Mouse (Mus musculus): Measurements from ENCODE around the gene Setd1b. TPM values are rescaled to one million over a fixed set of nuclear protein-coding genes. Genes with fewer than 3 reads are reported as not detected.
A peak's percentile ranks its signal among the peaks of the same experiment; 100 is the strongest.

Gene Setd1b
- polyA plus RNA-seq, 1 experiment from 2014 or later, result 10.9 TPM

- Histone ChIP-seq H3K9me3 (no peaks in the 10 kb centered on the region), H3K4me2 (no peak overlapping the region), H3K4me1 (replicated peaks) (no peaks in the 10 kb centered on the region), H3K27me3 (no peaks in the 10 kb centered on the region), H3K27ac (replicated peaks) (no peak overlapping the region), H3K4me3 (no peak overlapping the region), H3K9ac (no peak overlapping the region), H3K36me3 (peaks cover 77% of the 10 kb centered on the region)
- ATAC-seq (ENCODE audit: low FRiP score, low read depth), result no peak
- WGBS, result 90% methylated on average over 4 of the region's 4 CpGs
Measured at GRCm38 (mm10) chr5:123157972-123158371, 16.0 kb downstream of the Setd1b start.

- Histone ChIP-seq H3K4me2 (no peak overlapping the region), H3K27me3 (no peaks in the 10 kb centered on the region), H3K4me3 (no peak overlapping the region), H3K36me3 (peaks cover 82% of the 10 kb centered on the region), H3K4me1 (replicated peaks) (no peaks in the 10 kb centered on the region), H3K9ac (no peak overlapping the region), H3K27ac (replicated peaks) (no peak overlapping the region), H3K9me3 (no peaks in the 10 kb centered on the region)
- 96% methylated on average over 4 of the region's 4 CpGs for WGBS
- ATAC-seq (ENCODE audit: low FRiP score, low read depth), result no peak
Measured at GRCm38 (mm10) chr5:123159446-123159845, 17.5 kb downstream of the Setd1b start.

- Histone ChIP-seq H3K9me3 (no peaks in the 10 kb centered on the region), H3K9ac (no peak overlapping the region), H3K27ac (replicated peaks) (no peak overlapping the region), H3K4me2 (no peak overlapping the region), H3K4me1 (replicated peaks) (no peaks in the 10 kb centered on the region), H3K36me3 (peaks cover 81% of the 10 kb centered on the region), H3K4me3 (no peak overlapping the region), H3K27me3 (no peaks in the 10 kb centered on the region)
- ATAC-seq (ENCODE audit: low FRiP score, low read depth), result no peak
- 95% methylated on average over 15 of the region's 15 CpGs for WGBS
Measured at GRCm38 (mm10) chr5:123159866-123160265, 17.9 kb downstream of the Setd1b start.

GRCm38 (mm10) chr5:123160341-123160740 is 18.3 kb downstream of the Setd1b start:
- Histone ChIP-seq H3K27me3 (no peaks in the 10 kb centered on the region), H3K9me3 (no peaks in the 10 kb centered on the region), H3K36me3 (peaks cover 78% of the 10 kb centered on the region), H3K4me2 (no peak overlapping the region), H3K4me1 (replicated peaks) (no peaks in the 10 kb centered on the region), H3K27ac (replicated peaks) (no peak overlapping the region), H3K9ac (no peak overlapping the region), H3K4me3 (no peak overlapping the region)
- 92% methylated on average over 14 of the region's 15 CpGs for WGBS
- ATAC-seq (ENCODE audit: low FRiP score, low read depth), result no peak

GRCm38 (mm10) chr5:123162942-123163341 is 20.9 kb downstream of the Setd1b start:
- H3K27me3 ChIP-seq, result no peaks in the 10 kb centered on the region
- no peak overlapping the region for H3K27ac ChIP-seq (replicated peaks)
- WGBS, result 78% methylated on average over 9 of the region's 9 CpGs
- no peak for ATAC-seq (ENCODE audit: low FRiP score, low read depth)
- no peaks in the 10 kb centered on the region for H3K4me1 ChIP-seq (replicated peaks)
- H3K9ac ChIP-seq, result no peak overlapping the region
- peaks cover 79% of the 10 kb centered on the region for H3K36me3 ChIP-seq
- H3K4me3 ChIP-seq, result no peak overlapping the region
- H3K4me2 ChIP-seq, result no peak overlapping the region
- H3K9me3 ChIP-seq, result no peaks in the 10 kb centered on the region

- no peak overlapping the region for H3K9ac ChIP-seq
- ATAC-seq (ENCODE audit: low FRiP score, low read depth), result no peak
- H3K27ac ChIP-seq (replicated peaks), result no peak overlapping the region
- H3K4me1 ChIP-seq (replicated peaks), result peaks cover 6% of the 10 kb centered on the region
- H3K9me3 ChIP-seq, result no peaks in the 10 kb centered on the region
- peaks cover 46% of the 10 kb centered on the region for H3K36me3 ChIP-seq
- no peak overlapping the region for H3K4me2 ChIP-seq
- H3K27me3 ChIP-seq, result no peaks in the 10 kb centered on the region
- no peak overlapping the region for H3K4me3 ChIP-seq
- 92% methylated on average over 10 of the region's 10 CpGs for WGBS
Measured at GRCm38 (mm10) chr5:123166437-123166836, 24.4 kb downstream of the Setd1b start.

GRCm38 (mm10) chr5:123167591-123167990 is 25.6 kb downstream of the Setd1b start:
- no peak overlapping the region for H3K4me2 ChIP-seq
- 74% methylated on average over 5 of the region's 5 CpGs for WGBS
- H3K9ac ChIP-seq, result no peak overlapping the region
- no peak overlapping the region for H3K27ac ChIP-seq (replicated peaks)
- H3K36me3 ChIP-seq, result peaks cover 37% of the 10 kb centered on the region
- ATAC-seq (ENCODE audit: low FRiP score, low read depth), result no peak
- no peak overlapping the region for H3K4me3 ChIP-seq
- H3K27me3 ChIP-seq, result no peaks in the 10 kb centered on the region
- no peaks in the 10 kb centered on the region for H3K9me3 ChIP-seq
- H3K4me1 ChIP-seq (replicated peaks), result peaks cover 14% of the 10 kb centered on the region

- peaks cover 14% of the 10 kb centered on the region for H3K4me1 ChIP-seq (replicated peaks)
- H3K4me2 ChIP-seq, result no peak within 1 kb of the TSS
- ATAC-seq (ENCODE audit: low FRiP score, low read depth), result no peak
- peaks cover 20% of the 10 kb centered on the region for H3K36me3 ChIP-seq
- no peaks in the 10 kb centered on the region for H3K9me3 ChIP-seq
- no peaks in the 10 kb centered on the region for H3K27me3 ChIP-seq
- no peak within 1 kb of the TSS for H3K9ac ChIP-seq
- H3K27ac ChIP-seq (replicated peaks), result no peak within 1 kb of the TSS
- 86% methylated on average over 5 of the region's 5 CpGs for WGBS
- no peak within 1 kb of the TSS for H3K4me3 ChIP-seq
Measured at GRCm38 (mm10) chr5:123169284-123169683, 27.3 kb downstream of the Setd1b start, which contains the start of gene Psmd9. TSS of gene Psmd9 (plus strand) at chr5:123169413.

- no peak for ATAC-seq (ENCODE audit: low FRiP score, low read depth)
- Histone ChIP-seq H3K27ac (replicated peaks) (no peak overlapping the region), H3K27me3 (no peaks in the 10 kb centered on the region), H3K36me3 (peaks cover 15% of the 10 kb centered on the region), H3K4me3 (no peak overlapping the region), H3K9ac (no peak overlapping the region), H3K9me3 (no peaks in the 10 kb centered on the region), H3K4me1 (replicated peaks) (peaks cover 14% of the 10 kb centered on the region), H3K4me2 (no peak overlapping the region)
- 73% methylated on average over 9 of the region's 9 CpGs for WGBS
Measured at GRCm38 (mm10) chr5:123170365-123170764, 28.4 kb downstream of the Setd1b start.

- WGBS, result 10% methylated on average over 22 of the region's 22 CpGs
- H3K9ac ChIP-seq, result no peak overlapping the region
Measured at GRCm38 (mm10) chr5:123171646-123172350, 29.8 kb downstream of the Setd1b start.

GRCm38 (mm10) chr5:123178792-123179191 is 36.8 kb downstream of the Setd1b start:
- no peaks in the 10 kb centered on the region for H3K27me3 ChIP-seq
- no peak overlapping the region for H3K9ac ChIP-seq
- H3K4me1 ChIP-seq (replicated peaks), result no peaks in the 10 kb centered on the region
- no peaks in the 10 kb centered on the region for H3K9me3 ChIP-seq
- no peak overlapping the region for H3K27ac ChIP-seq (replicated peaks)
- no peak for ATAC-seq (ENCODE audit: low FRiP score, low read depth)
- H3K36me3 ChIP-seq, result no peaks in the 10 kb centered on the region
- no peak overlapping the region for H3K4me3 ChIP-seq
- no peak overlapping the region for H3K4me2 ChIP-seq
- 93% methylated on average over 5 of the region's 5 CpGs for WGBS

More at GRCm38 (mm10) chr5:123171646-123172350, 29.8 kb downstream of the Setd1b start:
- Histone ChIP-seq H3K36me3 (peaks cover 2% of the 10 kb centered on the region; the same call in 1 of the 2 replicates), H3K9me3 (no peaks in the 10 kb centered on the region), H3K27ac (replicated peaks) (no peak overlapping the region), H3K27me3 (no peaks in the 10 kb centered on the region), H3K4me3 (0 out of 2 replicates have a peak overlapping the region, but pooled peaks have one; percentile 10), H3K4me1 (replicated peaks) (peaks cover 14% of the 10 kb centered on the region), H3K4me2 (peak overlapping the region; percentile 48)
- ATAC-seq (ENCODE audit: low FRiP score, low read depth), result peak; percentile 64

- no peak overlapping the region for H3K4me3 ChIP-seq
- no peak overlapping the region for H3K27ac ChIP-seq (replicated peaks)
- no peaks in the 10 kb centered on the region for H3K9me3 ChIP-seq
- no peak for ATAC-seq (ENCODE audit: low FRiP score, low read depth)
- H3K36me3 ChIP-seq, result no peaks in the 10 kb centered on the region
- H3K4me2 ChIP-seq, result no peak overlapping the region
- WGBS, result 91% methylated on average over 15 of the region's 15 CpGs
- H3K27me3 ChIP-seq, result no peaks in the 10 kb centered on the region
- no peak overlapping the region for H3K9ac ChIP-seq
- no peaks in the 10 kb centered on the region for H3K4me1 ChIP-seq (replicated peaks)
Measured at GRCm38 (mm10) chr5:123180390-123180789, 38.4 kb downstream of the Setd1b start.

GRCm38 (mm10) chr5:123181536-123181935 is 39.5 kb downstream of the Setd1b start:
- Histone ChIP-seq H3K27ac (replicated peaks) (no peak overlapping the region), H3K4me1 (replicated peaks) (0 out of 2 replicates have a peak, but pooled peaks cover 3% of the 10 kb centered on the region), H3K36me3 (no peaks in the 10 kb centered on the region), H3K9me3 (no peaks in the 10 kb centered on the region), H3K9ac (no peak overlapping the region), H3K4me3 (no peak overlapping the region), H3K4me2 (no peak overlapping the region), H3K27me3 (no peaks in the 10 kb centered on the region)
- ATAC-seq (ENCODE audit: low FRiP score, low read depth), result no peak
- WGBS, result 81% methylated on average over 6 of the region's 6 CpGs

All from hindbrain, embryonic 15.5 days (tissue).